Mouse (Mus musculus): ENCODE results near the gene Kank1.

GRCm38 (mm10) chr19:25220611-25221010, 16.2 kb upstream of the Kank1 start:
- TF ChIP-seq CTCF (conservative IDR thresholded peaks at IDR 0.05; ENCODE audit: low read length) (no peak), POU5F1 (IDR thresholded peaks at IDR 0.05; ENCODE audit: borderline replicate concordance, low read length) (no peak), NANOG (IDR thresholded peaks at IDR 0.05; ENCODE audit: borderline replicate concordance, low read length) (no peak)
